Mouse (Mus musculus) heart, embryonic 16.5 days (tissue): ENCODE data around the gene Iltifb. TPM values are rescaled to one million over a fixed set of nuclear protein-coding genes. Genes with fewer than 3 reads are reported as not detected.
"Not testable (repeated sequence)": the region's sequence is repeated elsewhere in the genome, so short reads cannot be mapped to it uniquely, and the experiment has no call there.

Experiments
- ATAC-seq: fragments of 200-750 bp; cut with Nextera tagmentation; replicated peaks from 2 replicates; pipeline ENCODE4 v1.8.0; 2017; ENCODE audit warnings: moderate number of reproducible peaks; ENCODE audit not compliant: insufficient read depth, low FRiP score; ENCODE audit errors: extremely low read depth
- H3K27ac ChIP-seq: fragments of 300-500 bp; sonication (generic); 2 replicates; pipeline ENCODE4 v1.5.1; 2014; ENCODE audit warnings: mild to moderate bottlenecking, low read length, control low read depth, moderate library complexity
- H3K27me3 ChIP-seq: fragments of 300-500 bp; sonication (generic); 2 replicates; pipeline ENCODE4 v1.6.1; 2014; ENCODE audit warnings: low read length, mixed read lengths; ENCODE audit not compliant: control insufficient read depth, insufficient read depth
- H3K36me3 ChIP-seq: fragments of 300-500 bp; sonication (generic); 2 replicates; pipeline ENCODE4 v1.6.1; 2014; ENCODE audit not compliant: control insufficient read depth, insufficient read depth
- H3K4me1 ChIP-seq: fragments of 300-500 bp; sonication (generic); 2 replicates; pipeline ENCODE4 v1.6.1; 2014; ENCODE audit warnings: low read length, mixed read lengths; ENCODE audit not compliant: control insufficient read depth, insufficient read depth
- H3K4me2 ChIP-seq: fragments of 300-500 bp; sonication (generic); 2 replicates; pipeline ENCODE4 v1.6.1; 2014; ENCODE audit warnings: low read depth, mild to moderate bottlenecking, control low read depth, low read length
- H3K4me3 ChIP-seq: fragments of 300-500 bp; sonication (generic); 2 replicates; pipeline ENCODE4 v1.5.1; 2014; ENCODE audit warnings: mild to moderate bottlenecking, control low read depth, low read length
- H3K9ac ChIP-seq: fragments of 300-500 bp; sonication (generic); 2 replicates; pipeline ENCODE4 v1.6.1; 2014; ENCODE audit warnings: low read length, control low read depth
- H3K9me3 ChIP-seq: fragments of 300-500 bp; sonication (generic); replicated peaks from 2 replicates; pipeline ENCODE4 v1.6.1; 2016; ENCODE audit warnings: low read length; ENCODE audit not compliant: control insufficient read depth
- WGBS: fragments of 180-500 bp; shearing (Covaris S2); extraction: QIAGEN DNeasy Blood & Tissue Kit; methylation state at CpG from one replicate; pipeline ENCODE4 v1.1.7; 2014; 5-methylcytosine and 5-hydroxymethylcytosine counted together
- polyA plus RNA-seq: library from polyadenylated mRNA; unstranded; fragments of >200 nt; fragmentation: Nextera tagmentation; extraction: Ambion mirVana; gene quantifications from 2 replicates; pipeline ENCODE4 v1.2.1, GENCODE M21; 2015

Iltifb gene
- not detected in 2 replicates for polyA plus RNA-seq

DNA sequence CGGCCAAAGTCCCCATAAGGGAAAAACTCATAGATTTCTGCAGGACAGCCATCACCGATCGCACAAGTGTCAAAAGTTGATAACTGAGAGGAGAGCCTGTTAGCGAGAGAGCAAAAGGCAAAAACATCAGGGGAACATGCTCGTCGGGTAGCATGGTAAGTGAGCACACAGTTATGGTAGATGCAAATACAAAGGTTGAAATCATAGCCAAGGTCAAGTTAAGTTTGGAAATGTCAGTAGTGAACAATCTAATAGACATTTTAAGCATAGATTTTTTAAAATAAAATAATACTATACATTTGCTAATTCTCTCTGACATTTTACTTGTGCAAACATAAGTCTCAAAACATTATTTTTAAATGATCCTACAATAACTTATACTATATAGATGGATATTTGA, at the start of gene Iltifb:
TSS of gene Iltifb (minus strand) at position 101 of the 400 bp plus-strand sequence.
- 78% methylated on average over 6 of the region's 6 CpGs for WGBS
- Histone ChIP-seq H3K36me3 (no peaks in the 10 kb centered on the region), H3K4me2 (no peak within 1 kb of the TSS), H3K4me1 (no peaks in the 10 kb centered on the region), H3K4me3 (no peak within 1 kb of the TSS), H3K9ac (no peak within 1 kb of the TSS), H3K9me3 (no peaks in the 10 kb centered on the region), H3K27me3 (no peaks in the 10 kb centered on the region), H3K27ac (no peak within 1 kb of the TSS)
- no peak for ATAC-seq

DNA sequence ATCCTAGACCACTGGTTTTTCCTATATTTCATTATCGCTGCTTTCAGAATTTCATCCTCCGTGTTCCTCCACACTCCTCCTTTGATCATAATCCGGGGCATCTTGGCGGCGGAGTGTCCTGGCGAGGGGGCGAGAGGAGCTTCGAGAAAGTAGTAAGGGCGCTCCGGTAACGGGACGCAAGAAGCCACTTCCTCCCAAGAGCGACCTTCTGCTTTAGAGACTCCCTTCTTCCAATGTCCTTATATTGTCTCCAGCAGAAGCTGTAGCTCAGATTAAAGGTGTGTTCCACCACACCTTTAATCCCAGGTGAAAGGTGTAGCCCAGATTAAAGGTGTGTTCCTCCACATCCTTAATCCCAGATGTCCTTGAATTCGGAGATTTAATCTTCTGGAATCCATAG, 48.3 kb upstream of the Iltifb start, which contains the start of gene Gm9046:
TSS of gene Gm9046 (minus strand) at position 101 of the 400 bp plus-strand sequence.
- ATAC-seq, H3K4me3 ChIP-seq, H3K9ac ChIP-seq, H3K27ac ChIP-seq, H3K4me2 ChIP-seq, H3K27me3 ChIP-seq, H3K36me3 ChIP-seq, H3K4me1 ChIP-seq, H3K9me3 ChIP-seq: not testable (repeated sequence)
- no CpG with 5 or more reads among the region's 14 CpGs for WGBS

DNA sequence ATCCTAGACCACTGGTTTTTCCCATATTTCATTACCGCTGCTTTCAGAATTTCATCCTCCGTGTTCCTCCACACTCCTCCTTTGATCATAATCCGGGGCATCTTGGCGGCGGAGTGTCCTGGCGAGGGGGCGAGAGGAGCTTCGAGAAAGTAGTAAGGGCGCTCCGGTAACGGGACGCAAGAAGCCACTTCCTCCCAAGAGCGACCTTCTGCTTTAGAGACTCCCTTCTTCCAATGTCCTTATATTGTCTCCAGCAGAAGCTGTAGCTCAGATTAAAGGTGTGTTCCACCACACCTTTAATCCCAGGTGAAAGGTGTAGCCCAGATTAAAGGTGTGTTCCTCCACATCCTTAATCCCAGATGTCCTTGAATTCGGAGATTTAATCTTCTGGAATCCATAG, 42.9 kb upstream of the Iltifb start, which contains the start of gene Gm9045:
TSS of gene Gm9045 (minus strand) at position 101 of the 400 bp plus-strand sequence.
- not testable (repeated sequence) for H3K36me3 ChIP-seq, H3K4me2 ChIP-seq, H3K27ac ChIP-seq, H3K27me3 ChIP-seq, H3K4me1 ChIP-seq, H3K9ac ChIP-seq, H3K9me3 ChIP-seq, H3K4me3 ChIP-seq, ATAC-seq
- no CpG with 5 or more reads among the region's 14 CpGs for WGBS

DNA sequence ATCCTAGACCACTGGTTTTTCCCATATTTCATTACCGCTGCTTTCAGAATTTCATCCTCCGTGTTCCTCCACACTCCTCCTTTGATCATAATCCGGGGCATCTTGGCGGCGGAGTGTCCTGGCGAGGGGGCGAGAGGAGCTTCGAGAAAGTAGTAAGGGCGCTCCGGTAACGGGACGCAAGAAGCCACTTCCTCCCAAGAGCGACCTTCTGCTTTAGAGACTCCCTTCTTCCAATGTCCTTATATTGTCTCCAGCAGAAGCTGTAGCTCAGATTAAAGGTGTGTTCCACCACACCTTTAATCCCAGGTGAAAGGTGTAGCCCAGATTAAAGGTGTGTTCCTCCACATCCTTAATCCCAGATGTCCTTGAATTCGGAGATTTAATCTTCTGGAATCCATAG, 37.5 kb upstream of the Iltifb start, which contains the start of gene Gm9044:
TSS of gene Gm9044 (minus strand) at position 101 of the 400 bp plus-strand sequence.
- not testable (repeated sequence) for H3K27me3 ChIP-seq, H3K4me3 ChIP-seq, H3K36me3 ChIP-seq, H3K4me1 ChIP-seq, ATAC-seq, H3K9me3 ChIP-seq, H3K9ac ChIP-seq, H3K4me2 ChIP-seq, H3K27ac ChIP-seq
- WGBS, result no CpG with 5 or more reads among the region's 14 CpGs

GRCm38 (mm10) chr10:118326869-118327268, 32.0 kb upstream of the Iltifb start, which contains the start of gene Gm9040:
TSS of gene Gm9040 (minus strand) at chr10:118326969.
- not testable (repeated sequence) for H3K36me3 ChIP-seq, H3K4me1 ChIP-seq, H3K9ac ChIP-seq, H3K27me3 ChIP-seq, H3K4me3 ChIP-seq, ATAC-seq, H3K4me2 ChIP-seq, H3K27ac ChIP-seq, H3K9me3 ChIP-seq
- WGBS, result no CpG with 5 or more reads among the region's 11 CpGs

DNA sequence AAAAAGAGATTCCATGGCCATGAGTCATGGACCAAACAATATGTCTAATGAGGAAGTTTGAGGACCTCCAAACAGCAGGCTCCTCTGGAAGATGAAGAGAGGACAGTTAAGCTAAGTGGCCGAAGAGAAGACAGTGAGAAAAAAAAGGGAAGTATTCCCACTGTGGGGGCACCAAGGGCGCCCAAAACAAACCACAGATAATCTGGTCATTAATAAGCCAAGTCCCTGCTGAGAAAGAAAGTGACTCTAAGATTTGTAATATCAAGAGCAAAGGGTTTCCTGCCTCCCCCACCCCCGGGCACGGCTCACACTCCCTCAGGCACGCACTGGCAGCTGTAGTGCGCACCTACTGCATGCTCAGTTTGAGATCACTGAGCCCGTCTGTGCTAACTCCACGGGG, 24.2 kb upstream of the Iltifb start:
- Histone ChIP-seq H3K27ac (no peak overlapping the region), H3K36me3 (no peaks in the 10 kb centered on the region), H3K4me1 (no peaks in the 10 kb centered on the region), H3K27me3 (no peaks in the 10 kb centered on the region), H3K9me3 (no peaks in the 10 kb centered on the region), H3K9ac (no peak overlapping the region), H3K4me2 (no peak overlapping the region), H3K4me3 (no peak overlapping the region)
- ATAC-seq, result no peak
- WGBS, result 75% methylated on average over 8 of the region's 8 CpGs

DNA sequence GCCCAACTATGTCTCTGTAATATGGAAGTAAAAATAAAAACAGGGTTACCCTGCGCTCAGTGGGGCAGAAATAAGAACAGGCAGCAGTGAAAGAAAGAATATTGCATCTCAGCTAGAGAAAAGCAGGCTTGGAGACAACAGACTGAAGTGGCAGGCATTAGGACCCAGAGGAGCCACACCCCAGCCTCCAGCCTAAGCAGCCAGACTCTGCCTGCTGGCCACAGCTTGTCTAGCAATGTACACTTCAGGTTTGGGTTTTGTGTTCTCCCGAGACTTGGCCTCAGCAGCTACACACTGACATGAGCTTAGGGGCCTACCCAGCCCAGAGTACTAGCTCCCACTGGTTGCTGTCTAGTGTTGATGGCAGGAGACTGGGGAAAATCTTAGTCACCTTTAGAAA, 7.3 kb upstream of the Iltifb start:
- H3K27me3 ChIP-seq, H3K4me3 ChIP-seq, H3K27ac ChIP-seq, H3K9me3 ChIP-seq, ATAC-seq, H3K4me2 ChIP-seq, H3K9ac ChIP-seq, H3K36me3 ChIP-seq, H3K4me1 ChIP-seq: not testable (repeated sequence)
- WGBS, result 51% methylated on average over 2 of the region's 2 CpGs

GRCm38 (mm10) chr10:118283016-118283415, 11.8 kb downstream of the Iltifb start:
- H3K4me1 ChIP-seq, H3K27ac ChIP-seq, H3K36me3 ChIP-seq, ATAC-seq, H3K4me2 ChIP-seq, H3K27me3 ChIP-seq, H3K9me3 ChIP-seq, H3K4me3 ChIP-seq, H3K9ac ChIP-seq: not testable (repeated sequence)
- 66% methylated on average over 3 of the region's 5 CpGs for WGBS

DNA sequence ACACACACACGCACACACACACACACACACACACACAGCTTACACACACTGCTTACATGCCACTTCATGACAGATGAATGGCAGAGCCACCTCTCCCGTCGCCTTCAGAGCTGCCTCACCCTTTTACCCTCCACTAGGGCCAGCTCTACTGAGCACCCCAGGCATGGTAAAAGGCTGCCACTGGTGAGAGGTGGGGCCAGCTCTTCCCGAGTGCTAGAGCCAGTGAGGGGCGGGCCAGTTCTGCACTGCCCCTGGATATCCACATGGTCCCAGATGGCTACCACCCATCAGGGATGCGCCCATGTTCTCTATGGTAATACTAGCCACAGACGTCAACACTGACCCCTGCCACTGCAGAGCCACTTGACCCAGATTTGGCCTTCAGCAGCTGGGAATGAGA, 12.3 kb downstream of the Iltifb start:
- not testable (repeated sequence) for H3K9ac ChIP-seq, H3K36me3 ChIP-seq, H3K4me1 ChIP-seq, H3K4me3 ChIP-seq, H3K9me3 ChIP-seq, H3K4me2 ChIP-seq, H3K27me3 ChIP-seq, H3K27ac ChIP-seq, ATAC-seq
- 68% methylated on average over 7 of the region's 7 CpGs for WGBS
